Mouse (Mus musculus): ENCODE measurements around the gene Proser3.

- TF ChIP-seq CTCF (IDR thresholded peaks at IDR 0.05; ENCODE audit: insufficient read depth, low read depth, low read length) (no peak), POLR2A (IDR thresholded peaks at IDR 0.05; ENCODE audit: insufficient read depth, low read depth, low read length) (no peak)
Measured at GRCm38 (mm10) chr7:30490251-30490956, 61.7 kb downstream of the Proser3 start.

Data from olfactory bulb, adult 2 months (tissue).